Mouse (Mus musculus) limb, embryonic 14.5 days (tissue): ENCODE results near the gene Trem3. TPM values are rescaled to one million over a fixed set of nuclear protein-coding genes. Genes with fewer than 3 reads are reported as not detected.

Experiments used
- ATAC-seq: fragments of 200-750 bp; cut with Nextera tagmentation; 2 replicates; pipeline ENCODE4 v1.8.0; 2017; ENCODE audit warnings: low read depth, moderate number of reproducible peaks, moderate TSS enrichment; ENCODE audit not compliant: low FRiP score
- DNase-seq: peaks from one replicate; pipeline ENCODE4 v3.0.0-alpha.2; 2015; ENCODE audit warnings: low spot score
- H3K27ac ChIP-seq: fragments of 300-500 bp; sonication (generic); replicated peaks from 2 replicates; pipeline ENCODE4 v1.5.1; 2014; ENCODE audit warnings: low read depth, mild to moderate bottlenecking, low read length, moderate library complexity, mixed read lengths
- H3K27me3 ChIP-seq: fragments of 300-500 bp; sonication (generic); 2 replicates; pipeline ENCODE4 v1.6.1; 2014; ENCODE audit warnings: low read length, mixed read lengths; ENCODE audit not compliant: control insufficient read depth, insufficient read depth
- H3K36me3 ChIP-seq: fragments of 300-500 bp; sonication (generic); 2 replicates; pipeline ENCODE4 v1.6.1; 2014; ENCODE audit warnings: mild to moderate bottlenecking, low read length, moderate library complexity, mixed read lengths; ENCODE audit not compliant: control insufficient read depth, insufficient read depth
- H3K4me1 ChIP-seq: fragments of 300-500 bp; sonication (generic); 2 replicates; pipeline ENCODE4 v1.6.1; 2014; ENCODE audit warnings: antibody characterized with exemption, low read length, mixed read lengths; ENCODE audit not compliant: control insufficient read depth, insufficient read depth
- H3K4me2 ChIP-seq: fragments of 300-500 bp; sonication (generic); replicated peaks from 2 replicates; pipeline ENCODE4 v1.6.1; 2014; ENCODE audit warnings: low read depth, mild to moderate bottlenecking, low read length, moderate library complexity; ENCODE audit not compliant: severe bottlenecking
- H3K4me3 ChIP-seq: fragments of 300-500 bp; sonication (generic); replicated peaks from 2 replicates; pipeline ENCODE4 v1.5.1; 2014; ENCODE audit warnings: low read length
- H3K9ac ChIP-seq: fragments of 300-500 bp; sonication (generic); 2 replicates; pipeline ENCODE4 v1.6.1; 2014; ENCODE audit warnings: mild to moderate bottlenecking, low read depth, low read length, moderate library complexity; ENCODE audit not compliant: severe bottlenecking
- H3K9me3 ChIP-seq: fragments of 300-500 bp; sonication (generic); 2 replicates; pipeline ENCODE4 v1.6.1; 2016; ENCODE audit warnings: low read length; ENCODE audit not compliant: control insufficient read depth
- POLR2A ChIP-seq: fragments of 200-500 bp; IDR thresholded peaks from 2 replicates; pipeline ENCODE4 v1.8.0; 2012; ENCODE audit warnings: inconsistent platforms, mild to moderate bottlenecking, moderate library complexity, borderline replicate concordance; ENCODE audit not compliant: insufficient read depth, insufficient read length; ENCODE audit errors: extremely low read depth
- WGBS: fragments of 180-500 bp; shearing (Covaris S2); extraction: QIAGEN DNeasy Blood & Tissue Kit; methylation state at CpG from one replicate; pipeline ENCODE4 v1.1.7; 2014; 5-methylcytosine and 5-hydroxymethylcytosine counted together
- polyA plus RNA-seq, 2 experiments: library from polyadenylated mRNA; depleted of rRNA in 1 of 2; stranded (reverse) in 1 of 2; unstranded in 1 of 2; fragments of >200 nt; fragmentation: Nextera tagmentation in 1 of 2; extraction: Ambion mirVana in 1 of 2; gene quantifications; 2 replicates each; pipeline versions ENCODE4 v1.2.1 to v1.2.3; 2012 to 2014

Gene Trem3
- polyA plus RNA-seq, 2 experiments: not detected

GRCm38 (mm10) chr17:48287276-48287675, 39.7 kb downstream of the Trem3 start:
- H3K9ac ChIP-seq: no peak overlapping the region
- H3K4me2 ChIP-seq: no peak overlapping the region
- H3K27ac ChIP-seq: no peak overlapping the region
- no peak overlapping the region for H3K4me3 ChIP-seq
- 57% methylated on average over 2 of the region's 2 CpGs for WGBS
- DNase-seq (no peak), ATAC-seq (no peak)
- H3K9me3 ChIP-seq: no peaks in the 10 kb centered on the region
- no peaks in the 10 kb centered on the region for H3K36me3 ChIP-seq
- H3K4me1 ChIP-seq: no peaks in the 10 kb centered on the region; the same call in 1 of the 2 replicates
- TF ChIP-seq POLR2A: no peak
- no peaks in the 10 kb centered on the region for H3K27me3 ChIP-seq

GRCm38 (mm10) chr17:48293500-48294194, 46.1 kb downstream of the Trem3 start:
- ATAC-seq (no peak), DNase-seq (no peak)
- no peak overlapping the region for H3K4me2 ChIP-seq
- H3K9ac ChIP-seq: no peak overlapping the region
- H3K36me3 ChIP-seq: no peaks in the 10 kb centered on the region
- H3K27ac ChIP-seq: no peak overlapping the region
- H3K9me3 ChIP-seq: no peaks in the 10 kb centered on the region
- no peaks in the 10 kb centered on the region for H3K27me3 ChIP-seq
- no peaks in the 10 kb centered on the region for H3K4me1 ChIP-seq
- no peak overlapping the region for H3K4me3 ChIP-seq
- no peak for TF ChIP-seq POLR2A
- 80% methylated on average over 5 of the region's 5 CpGs for WGBS

- no peaks in the 10 kb centered on the region for H3K27me3 ChIP-seq
- H3K27ac ChIP-seq: no peak within 1 kb of the TSS
- H3K4me2 ChIP-seq: no peak within 1 kb of the TSS
- no peaks in the 10 kb centered on the region for H3K36me3 ChIP-seq
- H3K9me3 ChIP-seq: no peaks in the 10 kb centered on the region
- DNase-seq (no peak), ATAC-seq (no peak)
- H3K4me1 ChIP-seq: no peaks in the 10 kb centered on the region
- 28% methylated on average over 3 of the region's 4 CpGs for WGBS
- H3K4me3 ChIP-seq: no peak within 1 kb of the TSS
- H3K9ac ChIP-seq: no peak within 1 kb of the TSS
- TF ChIP-seq POLR2A: no peak
These were observed 51.6 kb downstream of the Trem3 start, which contains the start of gene Treml2 for GRCm38 (mm10) chr17:48299203-48299602. Treml2 (plus strand) TSS chr17:48299498.

- H3K27me3 ChIP-seq: no peaks in the 10 kb centered on the region
- ATAC-seq: no peak
- H3K4me1 ChIP-seq: no peaks in the 10 kb centered on the region
- H3K36me3 ChIP-seq: no peaks in the 10 kb centered on the region
- H3K27ac ChIP-seq: no peak overlapping the region
- no peak for TF ChIP-seq POLR2A
- no peak overlapping the region for H3K4me3 ChIP-seq
- H3K4me2 ChIP-seq: no peak overlapping the region
- WGBS: 45% methylated on average over 7 of the region's 7 CpGs
- no peak overlapping the region for H3K9ac ChIP-seq
- H3K9me3 ChIP-seq: no peaks in the 10 kb centered on the region
- DNase-seq: no peak
These were observed 52.2 kb downstream of the Trem3 start for GRCm38 (mm10) chr17:48299756-48300155.

- H3K27ac ChIP-seq: no peak overlapping the region
- no peak overlapping the region for H3K9ac ChIP-seq
- no peak overlapping the region for H3K4me3 ChIP-seq
- H3K9me3 ChIP-seq: no peaks in the 10 kb centered on the region
- no peaks in the 10 kb centered on the region for H3K4me1 ChIP-seq
- TF ChIP-seq POLR2A: no peak
- no peak overlapping the region for H3K4me2 ChIP-seq
- WGBS: 63% methylated on average over 7 of the region's 7 CpGs
- ATAC-seq (no peak), DNase-seq (no peak)
- no peaks in the 10 kb centered on the region for H3K27me3 ChIP-seq
- no peaks in the 10 kb centered on the region for H3K36me3 ChIP-seq
These were observed 52.6 kb downstream of the Trem3 start for GRCm38 (mm10) chr17:48300199-48300598.
